Mouse (Mus musculus): ENCODE results near the gene Tex10. TPM values are rescaled to one million over a fixed set of nuclear protein-coding genes. Genes with fewer than 3 reads are reported as not detected.
A peak's percentile ranks its signal among the peaks of the same experiment; 100 is the strongest.
"Not testable (repeated sequence)": the region's sequence is repeated elsewhere in the genome, so short reads cannot be mapped to it uniquely, and the experiment has no call there.

Tex10 gene
- polyA plus RNA-seq, 1 experiment from 2014 or later: 17.2 TPM

DNA sequence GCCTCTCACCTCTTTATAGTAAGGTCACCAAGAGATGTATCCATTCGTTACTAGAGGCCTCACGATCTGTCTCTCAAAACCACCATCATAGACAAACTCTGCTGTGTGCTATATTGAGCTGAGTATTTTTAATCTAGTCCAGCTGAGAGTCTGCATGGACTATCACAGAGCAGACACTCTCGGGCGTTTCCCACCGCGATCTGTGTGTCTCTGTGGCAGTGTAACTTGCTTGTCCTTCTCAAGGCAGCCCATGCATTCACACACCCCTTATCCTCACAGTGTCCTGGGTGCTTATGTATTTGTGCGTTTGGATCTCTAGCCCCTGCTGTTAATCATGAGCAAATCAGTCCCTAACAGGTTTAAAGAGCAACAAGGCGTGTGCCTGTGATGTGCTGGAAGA lies 59.8 kb downstream of the Tex10 start:
- Histone ChIP-seq H3K4me2 (replicated peaks; ENCODE audit: low read depth, low read length) (no peak overlapping the region), H3K9ac (replicated peaks; ENCODE audit: low read depth) (no peak overlapping the region), H3K4me3 (ENCODE audit: low read depth, low read length) (no peak overlapping the region), H3K36me3 (ENCODE audit: insufficient read depth, low read length) (no peaks in the 10 kb centered on the region), H3K27me3 (replicated peaks; ENCODE audit: insufficient read depth, low read length) (no peaks in the 10 kb centered on the region), H3K9me3 (ENCODE audit: low read length) (no peaks in the 10 kb centered on the region), H3K4me1 (ENCODE audit: insufficient read depth, low read depth, low read length) (no peaks in the 10 kb centered on the region), H3K27ac (ENCODE audit: low read length) (no peak overlapping the region)
- WGBS: 87% methylated on average over 8 of the region's 8 CpGs
- ATAC-seq (no peak), DNase-seq (ENCODE audit: low spot score) (no peak)
- TF ChIP-seq EP300 (IDR thresholded peaks at IDR 0.05) (no peak), CTCF (IDR thresholded peaks at IDR 0.05) (no peak)

DNA sequence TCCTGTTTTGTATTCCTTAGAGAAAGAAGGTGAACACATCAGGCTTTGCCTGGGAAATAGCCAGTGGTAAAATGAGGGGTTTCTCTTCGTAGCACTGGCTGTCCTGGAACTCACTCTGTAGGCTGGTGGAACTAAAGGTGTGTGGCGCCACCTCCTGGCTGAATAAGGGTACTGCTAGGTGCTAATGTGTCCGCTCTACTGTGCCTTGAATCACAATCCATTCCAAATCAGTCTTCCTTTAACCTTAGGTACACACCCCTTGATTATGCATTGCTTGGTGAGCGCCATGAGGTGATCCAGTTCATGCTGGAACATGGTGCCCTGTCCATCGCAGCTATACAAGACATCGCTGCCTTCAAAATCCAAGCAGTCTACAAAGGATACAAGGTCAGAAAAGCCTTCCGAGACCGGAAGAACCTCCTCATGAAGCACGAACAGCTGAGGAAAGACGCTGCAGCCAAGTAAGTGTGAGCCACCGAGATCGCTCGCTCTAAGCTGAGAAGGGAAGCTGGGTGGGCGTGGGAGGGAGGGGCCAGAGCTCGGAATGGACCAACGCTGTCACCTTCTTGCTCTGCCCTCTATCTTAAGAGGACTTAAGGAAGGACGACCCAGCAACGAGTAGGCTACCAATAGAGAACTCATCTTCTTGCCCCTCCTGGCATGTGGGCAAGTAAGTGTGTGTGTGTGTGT lies 65.8 kb downstream of the Tex10 start:
- TF ChIP-seq EP300 (IDR thresholded peaks at IDR 0.05) (no peak), CTCF (IDR thresholded peaks at IDR 0.05) (peak; percentile 91)
- H3K4me1 ChIP-seq (ENCODE audit: insufficient read depth, low read depth, low read length): no peaks in the 10 kb centered on the region
- H3K9me3 ChIP-seq (ENCODE audit: low read length): no peaks in the 10 kb centered on the region
- no peak overlapping the region for H3K27ac ChIP-seq (ENCODE audit: low read length)
- DNase-seq (ENCODE audit: low spot score): peak; percentile 41
- ATAC-seq: peak; percentile 55
- H3K9ac ChIP-seq (replicated peaks; ENCODE audit: low read depth): no peak overlapping the region
- peak overlapping the region; percentile 20; the same call in 1 of the 2 replicates for H3K4me2 ChIP-seq (replicated peaks; ENCODE audit: low read depth, low read length)
- WGBS: 35% methylated on average over 18 of the region's 18 CpGs
- H3K36me3 ChIP-seq (ENCODE audit: insufficient read depth, low read length): no peaks in the 10 kb centered on the region
- H3K27me3 ChIP-seq (replicated peaks; ENCODE audit: insufficient read depth, low read length): no peaks in the 10 kb centered on the region
- no peak overlapping the region for H3K4me3 ChIP-seq (ENCODE audit: low read depth, low read length)

DNA sequence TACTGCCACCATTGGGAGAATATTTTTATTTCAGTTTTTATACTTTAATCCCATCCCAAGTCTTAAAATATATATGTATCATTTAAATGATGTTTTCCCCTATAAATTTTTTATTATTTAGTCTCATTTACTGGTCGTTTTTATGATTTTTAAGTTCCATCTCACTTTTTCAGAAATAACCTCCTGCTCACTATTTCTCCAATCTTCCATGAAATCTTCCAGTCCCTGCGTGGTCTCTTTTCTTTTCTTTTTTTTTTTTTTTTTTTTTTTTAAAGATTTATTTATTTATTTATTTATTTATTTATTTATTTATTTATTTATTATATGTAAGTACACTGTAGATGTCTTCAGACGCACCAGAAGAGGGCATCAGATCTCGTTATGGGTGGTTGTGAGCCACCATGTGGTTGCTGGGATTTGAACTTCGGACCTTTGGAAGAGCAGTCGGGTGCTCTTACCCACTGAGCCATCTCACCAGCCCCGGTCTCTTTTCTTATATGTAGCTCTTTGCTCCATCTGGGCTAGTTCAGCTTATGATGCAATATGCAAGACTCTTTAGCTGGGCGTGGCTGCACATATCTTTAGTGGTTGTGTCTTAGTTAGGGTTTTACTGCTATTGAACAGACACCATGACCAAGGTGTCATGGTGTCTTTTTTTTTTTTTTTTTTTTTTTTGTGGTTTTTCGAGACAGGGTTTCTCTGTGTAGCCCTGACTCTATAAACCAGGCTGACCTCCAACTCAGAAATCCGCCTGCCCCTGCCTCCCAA lies 67.4 kb downstream of the Tex10 start:
- not testable (repeated sequence) for H3K36me3 ChIP-seq (ENCODE audit: insufficient read depth, low read length); H3K9me3 ChIP-seq (ENCODE audit: low read length); H3K4me2 ChIP-seq (replicated peaks; ENCODE audit: low read depth, low read length); H3K4me3 ChIP-seq (ENCODE audit: low read depth, low read length); H3K9ac ChIP-seq (replicated peaks; ENCODE audit: low read depth); DNase-seq (ENCODE audit: low spot score); H3K27me3 ChIP-seq (replicated peaks; ENCODE audit: insufficient read depth, low read length); H3K4me1 ChIP-seq (ENCODE audit: insufficient read depth, low read depth, low read length); ATAC-seq; H3K27ac ChIP-seq (ENCODE audit: low read length)
- WGBS: 88% methylated on average over 8 of the region's 10 CpGs

GRCm38 (mm10) chr4:48403066-48403640 lies 70.1 kb downstream of the Tex10 start:
- 71% methylated on average over 16 of the region's 16 CpGs for WGBS
- H3K36me3 ChIP-seq (ENCODE audit: insufficient read depth, low read length): no peaks in the 10 kb centered on the region
- DNase-seq (ENCODE audit: low spot score) (no peak), ATAC-seq (no peak)
- TF ChIP-seq EP300 (IDR thresholded peaks at IDR 0.05) (no peak), CTCF (IDR thresholded peaks at IDR 0.05) (no peak)
- no peak overlapping the region for H3K27ac ChIP-seq (ENCODE audit: low read length)
- no peak overlapping the region for H3K9ac ChIP-seq (replicated peaks; ENCODE audit: low read depth)
- no peaks in the 10 kb centered on the region for H3K4me1 ChIP-seq (ENCODE audit: insufficient read depth, low read depth, low read length)
- H3K4me3 ChIP-seq (ENCODE audit: low read depth, low read length): no peak overlapping the region
- H3K4me2 ChIP-seq (replicated peaks; ENCODE audit: low read depth, low read length): no peak overlapping the region
- no peaks in the 10 kb centered on the region for H3K27me3 ChIP-seq (replicated peaks; ENCODE audit: insufficient read depth, low read length)
- H3K9me3 ChIP-seq (ENCODE audit: low read length): no peaks in the 10 kb centered on the region

DNA sequence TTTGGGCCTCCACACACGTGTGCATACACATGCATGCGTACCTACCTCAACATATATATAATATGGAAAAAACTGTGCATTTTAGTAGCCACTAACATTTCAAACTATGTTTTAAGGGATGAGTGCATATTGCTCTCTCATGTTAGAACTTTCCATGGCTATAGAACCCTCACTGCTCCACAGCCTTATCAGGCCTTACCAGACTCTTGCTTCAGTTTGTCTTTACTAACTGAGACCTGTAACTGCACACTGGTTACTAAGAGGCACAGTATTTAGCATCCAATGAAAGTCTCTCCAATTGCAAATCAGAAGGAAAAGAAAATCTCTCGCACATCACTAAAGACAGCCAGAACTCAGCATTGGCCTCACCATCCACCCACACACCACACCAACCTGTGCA lies 76.3 kb downstream of the Tex10 start:
- H3K4me1 ChIP-seq (ENCODE audit: insufficient read depth, low read depth, low read length): no peaks in the 10 kb centered on the region
- no peak overlapping the region for H3K4me2 ChIP-seq (replicated peaks; ENCODE audit: low read depth, low read length)
- no peaks in the 10 kb centered on the region; the same call in 1 of the 2 replicates for H3K36me3 ChIP-seq (ENCODE audit: insufficient read depth, low read length)
- H3K9ac ChIP-seq (replicated peaks; ENCODE audit: low read depth): no peak overlapping the region
- ATAC-seq (no peak), DNase-seq (ENCODE audit: low spot score) (no peak)
- TF ChIP-seq EP300 (IDR thresholded peaks at IDR 0.05) (no peak), CTCF (IDR thresholded peaks at IDR 0.05) (no peak)
- no peaks in the 10 kb centered on the region for H3K27me3 ChIP-seq (replicated peaks; ENCODE audit: insufficient read depth, low read length)
- WGBS: 94% methylated on average over 3 of the region's 3 CpGs
- H3K4me3 ChIP-seq (ENCODE audit: low read depth, low read length): no peak overlapping the region
- H3K27ac ChIP-seq (ENCODE audit: low read length): no peak overlapping the region
- H3K9me3 ChIP-seq (ENCODE audit: low read length): no peaks in the 10 kb centered on the region

- Histone ChIP-seq H3K27me3 (replicated peaks; ENCODE audit: insufficient read depth, low read length) (no peaks in the 10 kb centered on the region), H3K4me3 (ENCODE audit: low read depth, low read length) (no peak overlapping the region), H3K27ac (ENCODE audit: low read length) (no peak overlapping the region), H3K36me3 (ENCODE audit: insufficient read depth, low read length) (no peaks in the 10 kb centered on the region), H3K4me2 (replicated peaks; ENCODE audit: low read depth, low read length) (no peak overlapping the region), H3K4me1 (ENCODE audit: insufficient read depth, low read depth, low read length) (no peaks in the 10 kb centered on the region), H3K9ac (replicated peaks; ENCODE audit: low read depth) (no peak overlapping the region), H3K9me3 (ENCODE audit: low read length) (no peaks in the 10 kb centered on the region)
- TF ChIP-seq EP300 (IDR thresholded peaks at IDR 0.05) (no peak), CTCF (IDR thresholded peaks at IDR 0.05) (no peak)
- ATAC-seq (no peak), DNase-seq (ENCODE audit: low spot score) (no peak)
- 78% methylated on average over 5 of the region's 5 CpGs for WGBS
These were observed 90.8 kb downstream of the Tex10 start for GRCm38 (mm10) chr4:48382506-48382905.
